Mouse (Mus musculus): ENCODE measurements around the gene Cga.
A peak's percentile ranks its signal among the peaks of the same experiment; 100 is the strongest.

Cga gene

GRCm38 (mm10) chr4:34893479-34893878, at the start of gene Cga:
Cga (plus strand) TSS chr4:34893779.
- no peak for DNase-seq (ENCODE audit: low read depth in 2 of 2, low spot score in 2 of 2)

- DNase-seq (ENCODE audit: low read depth in 2 of 2, low spot score in 2 of 2), result no peak
Measured at GRCm38 (mm10) chr4:34843839-34844238, 49.7 kb upstream of the Cga start.

- peak; percentile 11 to 33 for DNase-seq (ENCODE audit: low read depth in 2 of 2, low spot score in 2 of 2)
Measured at GRCm38 (mm10) chr4:34847679-34848309, 45.8 kb upstream of the Cga start.

GRCm38 (mm10) chr4:34850156-34850555, 43.4 kb upstream of the Cga start:
- DNase-seq (ENCODE audit: low read depth in 2 of 2, low spot score in 2 of 2), result no peak

- no peak for DNase-seq (ENCODE audit: low read depth in 2 of 2, low spot score in 2 of 2)
Measured at GRCm38 (mm10) chr4:34852051-34852450, 41.5 kb upstream of the Cga start.

GRCm38 (mm10) chr4:34855966-34856365, 37.6 kb upstream of the Cga start:
- no peak for DNase-seq (ENCODE audit: low read depth in 2 of 2, low spot score in 2 of 2)

GRCm38 (mm10) chr4:34858903-34859302, 34.7 kb upstream of the Cga start:
- no peak for DNase-seq (ENCODE audit: low read depth in 2 of 2, low spot score in 2 of 2)

GRCm38 (mm10) chr4:34859416-34859815, 34.2 kb upstream of the Cga start:
- DNase-seq (ENCODE audit: low read depth in 2 of 2, low spot score in 2 of 2), result no peak

- DNase-seq (ENCODE audit: low read depth in 2 of 2, low spot score in 2 of 2), result no peak
Measured at GRCm38 (mm10) chr4:34861438-34861837, 32.1 kb upstream of the Cga start.

- no peak for DNase-seq (ENCODE audit: low read depth in 2 of 2, low spot score in 2 of 2)
Measured at GRCm38 (mm10) chr4:34869813-34870212, 23.8 kb upstream of the Cga start.

- no peak for DNase-seq (ENCODE audit: low read depth in 2 of 2, low spot score in 2 of 2)
Measured at GRCm38 (mm10) chr4:34872896-34873495, 20.6 kb upstream of the Cga start.

- no peak for DNase-seq (ENCODE audit: low read depth in 2 of 2, low spot score in 2 of 2)
Measured at GRCm38 (mm10) chr4:34874234-34874633, 19.3 kb upstream of the Cga start.

GRCm38 (mm10) chr4:34880921-34881650, 12.5 kb upstream of the Cga start:
- peak in 1 of 2 experiments; percentile 19 for DNase-seq (ENCODE audit: low read depth in 2 of 2, low spot score in 2 of 2)

- no peak for DNase-seq (ENCODE audit: low read depth in 2 of 2, low spot score in 2 of 2)
Measured at GRCm38 (mm10) chr4:34881851-34882250, 11.7 kb upstream of the Cga start.

GRCm38 (mm10) chr4:34882291-34882769, 11.2 kb upstream of the Cga start:
- peak in 1 of 2 experiments; percentile 23 for DNase-seq (ENCODE audit: low read depth in 2 of 2, low spot score in 2 of 2)

GRCm38 (mm10) chr4:34882818-34883217, 10.8 kb upstream of the Cga start, which contains the start of gene Zfp292:
Zfp292 (minus strand) TSS chr4:34882960.
- peak; percentile 88 to 89 for DNase-seq (ENCODE audit: low read depth in 2 of 2, low spot score in 2 of 2)

- no peak for DNase-seq (ENCODE audit: low read depth in 2 of 2, low spot score in 2 of 2)
Measured at GRCm38 (mm10) chr4:34883366-34884029, 10.1 kb upstream of the Cga start.

- no peak for DNase-seq (ENCODE audit: low read depth in 2 of 2, low spot score in 2 of 2)
Measured at GRCm38 (mm10) chr4:34885631-34886351, 7.8 kb upstream of the Cga start.

- peak; percentile 74 to 80 for DNase-seq (ENCODE audit: low read depth in 2 of 2, low spot score in 2 of 2)
Measured at GRCm38 (mm10) chr4:34886490-34887111, 7.0 kb upstream of the Cga start.

- no peak for DNase-seq (ENCODE audit: low read depth in 2 of 2, low spot score in 2 of 2)
Measured at GRCm38 (mm10) chr4:34887295-34887694, 6.3 kb upstream of the Cga start.

Data from CD8-positive naive resting alpha-beta T cell, adult 2 months (primary cell).